Mouse (Mus musculus): Measurements from ENCODE around the gene Mepce.
"Not testable (repeated sequence)": the region's sequence is repeated elsewhere in the genome, so short reads cannot be mapped to it uniquely, and the experiment has no call there.

Mepce gene

DNA sequence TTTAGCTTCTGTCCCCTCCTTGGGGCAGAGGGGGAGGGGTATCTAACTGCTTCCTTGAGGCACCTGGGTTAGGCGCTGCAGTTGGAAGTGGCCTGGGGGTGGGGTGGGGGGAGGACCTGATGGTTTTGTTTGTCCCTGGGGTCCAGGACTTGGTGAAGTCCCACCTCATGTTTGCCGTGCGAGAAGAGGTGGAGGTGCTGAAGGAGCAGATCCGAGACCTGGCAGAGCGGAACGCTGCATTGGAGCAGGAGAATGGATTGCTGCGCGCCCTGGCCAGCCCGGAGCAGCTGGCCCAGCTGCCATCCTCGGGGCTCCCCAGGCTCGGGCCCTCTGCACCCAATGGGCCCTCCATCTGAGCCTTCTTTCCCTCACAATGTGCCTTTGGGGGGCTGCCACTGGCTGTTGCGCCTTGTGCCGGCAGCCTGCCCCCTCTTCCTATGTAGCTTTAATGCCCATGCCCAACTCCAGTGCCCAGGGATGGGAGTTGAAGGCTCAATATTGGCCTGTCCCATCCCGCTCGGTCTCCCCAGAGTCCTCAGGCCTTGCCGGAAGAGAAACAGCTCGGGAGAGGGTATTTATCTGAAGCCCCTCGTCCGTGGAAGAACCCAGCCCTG is 28.4 kb downstream of the Mepce start:
- DNase-seq (ENCODE audit: low spot score in 2 of 2) = no peak

DNA sequence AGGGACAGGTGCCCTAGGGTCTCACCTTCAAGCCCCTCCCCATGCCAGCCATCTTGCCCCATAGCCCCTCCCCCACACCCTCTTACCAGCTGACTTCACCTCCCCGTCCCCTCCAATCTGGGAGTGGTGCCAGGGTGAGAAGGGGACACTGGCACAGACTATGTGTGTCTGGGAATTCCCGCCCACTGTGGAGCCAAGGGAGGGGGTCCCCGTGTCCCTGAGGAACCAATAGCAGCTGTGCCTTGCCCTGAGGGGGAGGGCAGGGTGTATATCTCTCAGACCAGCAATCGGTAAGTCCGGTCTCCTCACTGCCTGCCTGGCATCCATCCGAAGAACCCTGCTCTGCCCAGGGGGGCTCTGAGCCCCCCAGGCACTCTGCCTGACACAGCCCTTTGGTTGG is 29.6 kb downstream of the Mepce start:
- DNase-seq (ENCODE audit: low spot score in 2 of 2) = no peak

DNA sequence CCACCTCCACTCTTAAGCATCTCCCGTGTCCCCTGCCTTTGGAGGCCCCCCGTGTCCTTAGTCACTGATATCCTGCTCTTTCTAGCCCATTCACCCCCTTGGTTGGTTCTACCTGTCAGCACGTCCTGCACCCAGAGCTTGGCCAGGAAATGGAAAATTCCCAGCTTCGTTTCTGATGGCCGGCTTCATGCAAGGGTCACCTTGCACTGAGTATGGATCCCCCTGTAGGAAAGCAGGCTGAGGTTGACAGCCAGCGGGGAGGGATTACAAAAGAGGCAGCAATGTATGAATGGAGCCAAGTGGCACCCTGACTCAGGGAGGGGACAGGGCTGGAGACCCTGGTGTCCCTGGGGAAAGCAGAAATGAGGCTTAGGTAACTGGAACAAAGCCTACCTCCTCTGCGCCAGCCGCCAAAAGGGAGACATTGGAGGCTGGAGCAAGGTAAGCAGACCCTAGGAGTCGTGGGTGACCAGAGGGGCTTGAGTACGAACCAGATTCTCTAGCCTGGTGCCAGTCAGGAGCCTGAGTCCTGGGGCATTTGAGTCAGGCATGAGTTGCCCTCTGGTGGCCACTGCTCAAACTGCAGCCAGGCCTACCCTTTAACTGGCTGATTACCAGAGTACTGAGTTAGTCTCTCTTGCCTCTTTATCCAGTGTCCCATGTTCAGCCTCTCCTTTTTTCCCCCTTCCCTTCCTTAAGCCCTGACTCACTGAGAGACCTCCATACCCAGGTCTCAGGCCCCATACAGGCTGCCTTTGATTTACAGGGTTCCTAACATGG is 30.4 kb downstream of the Mepce start:
- DNase-seq (ENCODE audit: low spot score in 2 of 2) = peak; percentile 87 to 96

DNA sequence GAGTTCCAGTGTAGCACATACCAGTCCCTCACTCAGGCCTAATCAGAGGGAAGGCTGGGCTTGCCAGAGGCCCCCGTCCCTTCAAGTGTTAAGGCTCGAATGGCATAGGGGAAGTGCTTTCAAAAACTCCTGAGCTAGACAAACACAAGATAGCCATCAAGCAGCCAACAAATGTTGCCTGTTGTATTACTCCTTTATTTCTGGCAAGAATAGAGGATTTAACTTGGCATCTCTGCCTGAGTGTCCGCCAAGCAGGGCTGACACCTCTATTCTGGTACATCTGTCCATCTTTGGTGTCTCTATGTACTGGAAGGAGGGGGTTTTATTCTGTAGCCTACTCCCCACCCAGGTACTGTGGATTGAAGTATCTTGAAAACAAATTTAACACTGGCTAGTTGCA is 31.3 kb downstream of the Mepce start:
- no peak for DNase-seq (ENCODE audit: low spot score in 2 of 2)

DNA sequence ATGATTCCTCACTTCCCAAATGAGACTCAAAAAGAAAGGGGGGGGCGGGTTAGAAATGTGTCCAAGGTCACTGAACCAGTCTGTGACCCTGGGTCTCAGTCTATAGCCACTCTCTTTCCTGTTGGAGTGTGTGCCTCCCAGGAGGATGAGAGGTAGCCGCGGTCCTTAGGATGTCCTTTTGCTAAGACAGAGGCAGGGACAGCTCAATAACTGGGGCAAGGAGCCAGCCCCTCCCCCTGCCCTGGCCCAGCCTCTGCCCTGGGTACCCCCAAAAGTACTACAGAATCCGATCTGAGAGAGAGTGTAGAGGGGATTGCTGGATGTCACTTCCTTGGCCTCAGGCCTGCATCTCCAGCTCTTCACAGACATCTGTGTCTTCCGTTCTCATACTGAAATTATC is 32.0 kb downstream of the Mepce start:
- no peak for DNase-seq (ENCODE audit: low spot score in 2 of 2)

DNA sequence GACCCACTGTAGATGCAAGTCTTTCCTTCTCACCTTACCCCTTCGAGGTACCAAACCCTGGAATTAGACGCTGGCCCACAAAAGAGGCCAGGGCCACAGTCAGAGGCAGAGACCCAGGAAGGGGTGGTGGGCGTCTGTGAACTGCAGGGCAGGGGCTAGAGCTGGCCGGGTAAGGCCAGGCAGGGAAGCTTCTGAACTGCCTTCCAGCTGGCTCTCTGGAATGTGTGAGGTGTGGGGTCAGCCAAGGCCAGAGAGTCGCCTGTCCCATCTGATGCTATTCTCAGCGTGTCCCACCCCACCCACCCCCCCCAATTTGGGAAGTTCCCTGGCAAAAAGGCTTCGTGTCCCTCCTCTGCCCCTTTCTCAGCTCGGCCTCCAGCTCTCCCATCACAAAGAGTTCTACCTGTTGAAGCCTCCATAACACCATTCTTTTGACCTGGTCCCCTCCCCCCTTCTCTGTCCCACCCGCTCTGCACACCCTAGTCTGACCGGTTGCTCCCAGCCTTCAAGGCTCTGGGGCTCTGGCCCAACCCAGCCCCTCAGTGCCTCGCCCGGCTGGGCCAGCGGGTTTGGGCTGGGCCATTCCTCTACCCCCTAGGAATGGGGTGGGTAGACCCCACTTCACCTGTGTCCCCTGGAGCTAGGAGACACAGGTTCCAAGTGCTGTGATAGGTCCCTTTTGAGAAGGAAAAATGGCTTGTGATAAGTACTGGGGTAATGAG is 34.2 kb downstream of the Mepce start:
- no peak for DNase-seq (ENCODE audit: low spot score in 2 of 2)

- DNase-seq (ENCODE audit: low spot score in 2 of 2) = no peak
Observed at GRCm38 (mm10) chr5:137751988-137752387, 35.5 kb downstream of the Mepce start.

DNA sequence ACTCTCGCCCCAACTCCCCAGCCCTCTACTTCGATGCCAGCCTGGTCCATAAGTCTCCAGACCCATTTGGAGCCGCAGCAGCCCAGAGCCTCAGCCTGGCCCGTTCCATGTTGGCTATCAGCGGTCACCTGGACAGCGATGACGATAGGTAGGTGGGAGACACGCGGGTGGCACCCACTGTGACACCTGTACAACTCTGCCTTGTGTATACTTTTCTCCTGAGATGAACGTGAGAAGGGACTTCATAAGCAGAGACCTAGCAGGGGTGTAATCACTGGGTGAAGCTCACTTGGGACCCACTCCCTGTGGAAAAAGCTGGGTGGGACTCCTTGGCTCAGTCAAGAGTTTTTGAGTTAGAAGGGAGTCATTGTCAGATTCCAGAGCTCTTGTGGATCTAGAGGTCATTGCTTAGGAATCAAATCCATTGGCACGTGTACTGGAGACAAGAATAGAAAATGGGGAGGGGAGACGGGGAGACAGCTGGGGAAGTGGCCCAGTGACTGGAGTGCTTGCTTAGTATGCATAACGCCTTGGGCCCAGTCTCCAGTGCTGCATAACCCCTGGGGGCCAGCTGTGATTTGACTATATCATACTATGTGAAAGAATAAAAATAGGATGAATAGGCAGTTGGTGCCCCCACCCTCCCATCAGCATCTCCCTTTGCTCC is 36.1 kb downstream of the Mepce start:
- DNase-seq (ENCODE audit: low spot score in 2 of 2) = no peak

GRCm38 (mm10) chr5:137750212-137750611 is 37.2 kb downstream of the Mepce start:
- DNase-seq (ENCODE audit: low spot score in 2 of 2) = not testable (repeated sequence)

DNA sequence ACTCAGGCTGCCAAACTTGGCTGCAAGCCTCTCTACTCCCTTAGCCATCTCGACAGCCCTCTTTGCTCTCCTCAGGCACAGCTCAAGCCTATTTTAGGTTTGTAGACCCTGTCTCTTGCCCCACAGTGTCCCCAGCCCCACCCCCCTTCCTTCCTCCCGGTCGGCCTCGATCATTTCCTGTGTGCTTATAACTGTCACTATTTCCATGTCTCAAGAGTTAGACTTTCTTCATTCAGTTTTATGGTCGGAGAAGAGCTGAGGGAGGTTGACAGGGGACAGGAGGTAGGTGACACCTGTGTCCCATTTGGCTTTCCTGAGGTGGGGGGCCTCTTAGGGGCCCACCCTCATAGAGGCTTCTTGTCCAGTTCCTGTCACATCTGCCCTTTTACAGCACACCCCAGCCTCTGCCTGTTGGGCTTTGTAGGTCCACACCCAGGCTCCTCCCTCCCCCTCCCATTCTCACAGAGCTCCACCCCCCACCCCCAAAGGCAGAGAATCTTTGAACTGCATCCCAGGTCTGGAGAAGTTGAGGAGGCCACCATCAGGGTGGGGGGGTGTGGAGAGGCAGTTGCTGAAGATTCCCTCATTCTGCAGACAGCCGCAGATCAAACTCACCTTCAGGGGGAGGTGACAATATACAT is 38.1 kb downstream of the Mepce start:
- no peak for DNase-seq (ENCODE audit: low spot score in 2 of 2)

DNA sequence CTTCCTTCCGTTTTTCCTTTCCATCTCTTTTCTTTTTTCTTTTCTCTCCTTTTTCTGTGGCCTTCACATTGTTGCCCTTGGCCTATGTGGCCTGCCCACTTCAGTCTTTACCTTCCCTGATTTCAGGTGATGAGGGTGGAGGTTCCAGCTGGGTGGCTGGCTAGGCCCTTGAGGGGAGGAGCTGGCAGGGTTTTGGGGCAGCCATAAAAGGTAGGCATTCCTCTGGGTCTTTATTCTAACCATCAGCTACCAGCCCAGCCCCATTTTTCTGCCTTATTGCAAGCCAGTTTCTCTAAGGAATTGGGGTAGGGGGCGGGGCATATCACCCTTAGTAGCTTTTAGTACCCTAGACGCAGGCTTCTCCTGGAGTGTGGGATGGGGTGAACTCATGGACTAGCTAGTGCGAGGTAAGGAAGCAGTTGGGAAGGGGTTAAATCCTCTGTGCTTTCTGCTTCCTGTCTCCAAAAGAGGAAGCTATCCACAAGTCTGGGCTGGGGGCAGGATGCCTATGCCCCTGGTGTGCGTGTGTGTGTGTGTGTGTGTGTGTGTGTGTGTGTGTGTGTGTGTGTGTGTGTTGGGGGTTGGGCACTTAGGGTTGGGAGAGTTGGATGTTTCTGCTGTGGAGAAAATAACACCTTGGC is 39.2 kb downstream of the Mepce start:
- no peak for DNase-seq (ENCODE audit: low spot score in 2 of 2)

DNA sequence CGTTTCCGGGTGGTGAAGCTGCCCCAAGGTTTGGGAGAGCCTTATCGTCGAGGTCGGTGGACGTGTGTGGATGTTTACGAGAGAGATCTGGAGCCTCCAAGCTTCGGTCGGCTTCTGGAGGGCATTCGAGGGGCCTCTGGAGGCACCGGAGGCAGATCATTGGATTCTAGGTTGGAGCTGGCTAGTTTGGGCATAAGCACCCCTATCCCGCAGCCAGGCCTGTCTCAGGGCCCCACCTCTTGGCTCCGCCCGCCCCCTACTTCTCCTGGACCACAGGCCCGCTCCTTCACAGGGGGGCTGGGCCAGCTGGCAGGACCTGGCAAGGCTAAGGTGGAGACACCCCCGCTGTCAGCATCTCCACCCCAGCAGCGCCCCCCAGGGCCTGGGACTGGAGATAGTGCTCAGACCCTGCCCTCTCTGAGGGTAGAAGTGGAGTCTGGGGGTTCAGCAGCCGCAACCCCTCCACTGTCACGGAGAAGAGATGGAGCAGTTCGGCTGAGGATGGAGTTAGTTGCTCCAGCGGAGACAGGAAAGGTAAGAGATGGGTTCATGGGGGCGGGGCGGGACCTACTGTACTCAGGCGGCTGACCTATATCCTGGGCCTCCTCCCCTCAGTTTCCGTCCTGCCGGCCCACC is 40.0 kb downstream of the Mepce start:
- peak; percentile 69 to 84 for DNase-seq (ENCODE audit: low spot score in 2 of 2)

- DNase-seq (ENCODE audit: low spot score in 2 of 2) = peak in 1 of 2 experiments; percentile 79
Observed at GRCm38 (mm10) chr5:137746851-137747325, 40.6 kb downstream of the Mepce start.

DNA sequence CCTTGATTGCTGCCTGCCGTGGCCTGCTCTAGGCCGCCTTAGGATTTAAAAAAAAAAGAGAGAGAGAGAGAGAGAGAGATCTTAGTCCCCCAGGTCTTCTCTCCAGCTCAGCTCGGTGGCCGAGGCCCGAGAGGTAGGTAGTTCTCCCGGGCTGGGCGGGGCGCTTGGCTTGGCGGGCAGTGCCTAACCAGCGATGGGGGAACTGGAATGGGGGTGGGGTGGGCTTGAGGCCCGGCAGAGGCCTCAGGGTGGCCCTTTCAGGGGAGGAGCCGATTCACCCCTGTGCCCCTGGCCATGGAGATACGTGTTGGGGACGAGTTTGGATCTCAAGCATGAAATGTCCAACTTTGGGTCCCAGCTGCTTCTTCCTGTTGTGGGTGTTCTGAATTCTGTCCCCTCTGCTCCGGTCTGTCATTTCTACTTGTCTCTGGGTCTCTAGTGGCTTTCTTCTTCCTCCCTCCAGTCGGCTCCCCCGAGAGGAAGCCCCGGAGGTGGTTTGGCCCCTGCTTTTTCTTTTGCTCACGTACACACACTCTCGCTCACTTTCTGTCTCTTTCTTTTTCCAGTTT is 41.1 kb downstream of the Mepce start:
- peak; percentile 82 to 90 for DNase-seq (ENCODE audit: low spot score in 2 of 2)

DNA sequence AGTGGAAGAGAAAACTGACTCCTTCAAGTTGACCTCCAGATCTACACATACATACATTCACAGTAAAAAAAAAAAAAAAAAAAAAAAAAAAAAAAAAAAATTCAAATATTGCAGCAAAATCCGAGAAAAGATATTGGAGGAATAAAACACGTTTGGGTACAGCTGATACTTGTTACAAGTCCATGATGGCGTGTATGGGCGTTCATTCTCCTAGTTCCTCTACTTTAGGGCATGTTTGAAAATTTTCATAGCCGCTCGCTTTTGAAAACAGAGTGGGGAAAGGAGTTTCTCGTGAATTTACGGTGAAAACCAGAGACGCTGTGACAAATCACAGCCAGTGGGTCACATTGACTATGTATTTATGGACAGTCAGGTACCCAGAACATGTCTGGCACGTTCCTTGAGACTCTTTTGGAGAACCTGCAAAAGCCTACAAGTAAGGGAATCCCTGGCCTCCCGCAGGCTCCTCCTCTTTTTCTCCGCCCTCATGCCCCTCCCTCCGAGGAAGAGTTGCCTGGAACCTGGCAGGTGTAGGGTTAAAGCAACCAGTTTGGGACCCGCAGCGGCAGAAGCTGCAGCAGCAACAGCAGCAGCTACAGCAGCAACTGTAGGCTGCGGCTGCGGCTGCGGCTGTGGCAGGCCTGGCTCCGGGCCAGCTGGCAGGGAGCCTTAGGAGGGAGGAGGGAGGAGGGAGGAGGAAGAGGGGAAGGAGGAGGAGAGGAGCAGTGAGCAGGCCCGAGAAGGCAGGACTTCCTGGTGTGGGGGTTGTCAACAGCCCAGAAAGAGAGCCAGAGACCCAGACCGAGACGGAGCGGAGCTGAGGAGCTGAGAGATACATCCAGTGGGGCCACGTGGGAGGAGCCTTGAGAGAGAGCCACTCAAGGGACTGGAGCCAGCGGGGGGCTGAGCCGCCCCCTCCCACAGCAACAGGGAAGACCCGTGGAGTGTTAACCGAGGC is 42.0 kb downstream of the Mepce start, which contains the start of gene Tsc22d4:
TSS of gene Tsc22d4 (plus strand) at position 517 of the 958 bp plus-strand sequence.
- peak; percentile 95 to 97 for DNase-seq (ENCODE audit: low spot score in 2 of 2)

DNA sequence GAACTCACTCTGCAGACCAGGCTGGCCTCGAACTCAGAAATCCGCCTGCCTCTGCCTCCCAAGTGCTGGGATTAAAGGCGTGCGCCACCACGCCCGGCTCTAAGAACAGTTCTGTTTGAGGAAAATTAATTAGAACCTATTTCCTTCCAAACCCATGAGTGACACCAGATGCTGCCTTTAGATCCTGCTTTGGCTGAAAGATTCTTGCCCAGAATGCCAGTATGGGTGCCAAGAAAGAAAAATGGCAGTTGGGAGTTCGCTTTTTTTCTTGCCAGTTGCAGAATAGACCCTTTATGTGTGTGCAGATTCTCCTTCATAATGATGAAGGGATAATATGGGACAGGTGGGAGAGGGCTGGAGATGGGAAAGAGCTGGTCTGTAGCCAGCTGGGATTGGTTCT is 43.3 kb downstream of the Mepce start:
- DNase-seq (ENCODE audit: low spot score in 2 of 2) = no peak

DNA sequence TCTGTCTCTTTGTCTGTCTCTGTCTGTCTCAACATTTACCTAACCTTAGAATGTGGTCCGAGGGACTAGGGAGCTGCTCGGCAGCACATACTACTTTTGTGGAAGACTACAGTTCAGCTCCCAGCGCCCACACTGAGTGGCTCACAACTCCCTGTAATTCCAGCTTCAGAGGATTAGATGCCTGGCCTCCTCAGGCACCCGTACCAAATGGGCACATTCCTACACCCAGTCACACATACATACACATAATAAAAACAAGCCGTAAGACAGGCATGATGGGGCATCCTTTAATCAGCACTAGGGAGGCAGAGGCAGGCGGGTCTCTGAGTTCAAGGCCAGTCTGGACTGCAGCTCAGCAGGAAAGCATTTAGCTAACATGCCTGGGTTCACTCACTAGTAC is 44.6 kb downstream of the Mepce start:
- DNase-seq (ENCODE audit: low spot score in 2 of 2) = no peak

DNA sequence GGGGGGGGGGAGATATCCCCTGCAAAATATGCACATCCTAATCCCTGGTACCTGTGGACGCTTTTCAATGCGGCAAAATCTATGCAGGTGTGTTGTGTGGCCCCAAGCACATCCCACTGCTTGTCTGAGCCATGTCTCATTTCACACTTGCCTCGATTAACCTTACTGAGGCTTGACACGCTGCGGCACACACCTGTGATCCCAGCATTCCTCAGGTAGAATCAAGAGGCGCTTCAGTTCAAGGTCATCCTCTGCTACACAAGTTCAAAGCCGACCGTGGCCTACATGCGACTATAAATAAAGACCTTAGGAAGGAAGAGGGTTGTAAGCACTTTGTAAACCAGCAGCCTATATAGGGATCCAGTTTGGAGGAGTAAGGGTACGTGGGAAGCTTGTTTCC is 45.4 kb downstream of the Mepce start:
- DNase-seq (ENCODE audit: low spot score in 2 of 2) = no peak
